Mouse (Mus musculus) neural tube, embryonic 14.5 days (tissue): ENCODE measurements around the gene Btbd35f17. TPM values are rescaled to one million over a fixed set of nuclear protein-coding genes. Genes with fewer than 3 reads are reported as not detected.
"Not testable (repeated sequence)": the region's sequence is repeated elsewhere in the genome, so short reads cannot be mapped to it uniquely, and the experiment has no call there.

Source experiments
- ATAC-seq: fragments of 200-750 bp; cut with Nextera tagmentation; 2 replicates; pipeline ENCODE4 v1.8.0; 2017; ENCODE audit warnings: low read depth, mild to moderate bottlenecking, moderate TSS enrichment, moderate library complexity
- H3K27ac ChIP-seq: fragments of 300-500 bp; sonication (generic); 2 replicates; pipeline ENCODE4 v1.5.1; 2014; ENCODE audit warnings: low read depth, mild to moderate bottlenecking, control low read depth, low read length, moderate library complexity, mixed read lengths
- H3K27me3 ChIP-seq: fragments of 300-500 bp; sonication (generic); 2 replicates; pipeline ENCODE4 v1.6.1; 2014; ENCODE audit warnings: low read length; ENCODE audit not compliant: control insufficient read depth, insufficient read depth
- H3K36me3 ChIP-seq: fragments of 300-500 bp; sonication (generic); 2 replicates; pipeline ENCODE4 v1.6.1; 2014; ENCODE audit warnings: low read length, mixed read lengths; ENCODE audit not compliant: control insufficient read depth, insufficient read depth
- H3K4me1 ChIP-seq: fragments of 300-500 bp; sonication (generic); 2 replicates; pipeline ENCODE4 v1.6.1; 2014; ENCODE audit warnings: low read length; ENCODE audit not compliant: control insufficient read depth, insufficient read depth
- H3K4me2 ChIP-seq: fragments of 300-500 bp; sonication (generic); 2 replicates; pipeline ENCODE4 v1.6.1; 2014; ENCODE audit warnings: mild to moderate bottlenecking, low read depth, low read length, control low read depth
- H3K4me3 ChIP-seq: fragments of 300-500 bp; sonication (generic); 2 replicates; pipeline ENCODE4 v1.5.1; 2014; ENCODE audit warnings: low read depth, low read length, control low read depth, mixed read lengths
- H3K9ac ChIP-seq: fragments of 300-500 bp; sonication (generic); replicated peaks from 2 replicates; pipeline ENCODE4 v1.6.1; 2014; ENCODE audit warnings: low read depth, mild to moderate bottlenecking, control low read depth, low read length, mixed read lengths
- H3K9me3 ChIP-seq: fragments of 300-500 bp; sonication (generic); 2 replicates; pipeline ENCODE4 v1.6.1; 2016; ENCODE audit warnings: low read length; ENCODE audit not compliant: control insufficient read depth
- WGBS: fragments of 180-500 bp; shearing (Covaris S2); extraction: QIAGEN DNeasy Blood & Tissue Kit; methylation state at CpG from one replicate; pipeline ENCODE4 v1.1.7; 2014; 5-methylcytosine and 5-hydroxymethylcytosine counted together
- polyA plus RNA-seq: library from polyadenylated mRNA; unstranded; fragments of >200 nt; fragmentation: Nextera tagmentation; extraction: Ambion mirVana; gene quantifications from 2 replicates; pipeline ENCODE4 v1.2.1, GENCODE M21; 2014

Gene Btbd35f17
- polyA plus RNA-seq = not detected in 2 replicates

DNA sequence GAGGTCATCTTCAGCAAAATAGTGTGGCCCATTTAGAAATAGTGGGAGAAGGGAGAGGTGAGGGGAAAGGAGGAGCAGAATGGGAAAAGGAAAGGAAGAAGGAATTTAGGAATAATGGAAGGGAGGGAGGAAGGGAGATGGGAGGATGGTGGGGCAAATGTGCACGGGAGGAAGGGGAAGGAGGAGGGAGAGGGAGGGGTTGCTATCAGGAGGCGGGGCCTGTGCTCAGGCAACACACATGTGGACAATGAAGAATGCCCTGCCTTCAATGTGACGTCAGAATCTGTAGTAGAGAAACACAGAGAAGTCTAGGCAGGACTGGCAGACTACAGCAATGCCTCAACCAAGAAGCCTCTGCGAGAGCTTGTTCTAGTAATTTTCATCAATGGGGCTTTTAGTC, at the start of gene Btbd35f17:
TSS of gene Btbd35f17 (plus strand) at position 301 of the 400 bp plus-strand sequence.
- 95% methylated on average over 1 of the region's 4 CpGs for WGBS
- H3K27me3 ChIP-seq = not testable (repeated sequence)

More for the DNA sequence above, at the start of gene Btbd35f17:
- ATAC-seq, H3K36me3 ChIP-seq, H3K27ac ChIP-seq, H3K4me2 ChIP-seq, H3K4me1 ChIP-seq, H3K9ac ChIP-seq, H3K9me3 ChIP-seq, H3K4me3 ChIP-seq: not testable (repeated sequence)

Other genes with a start within 250 kb of the Btbd35f17 start
- gene Btbd35f28, start 174.1 kb upstream of the Btbd35f17 start, polyA plus RNA-seq = not detected in 2 replicates
- gene Btbd35f20, start 79.4 kb upstream of the Btbd35f17 start, polyA plus RNA-seq = not detected in 2 replicates